Mouse (Mus musculus): Measurements from ENCODE around the gene Lrba. TPM values are rescaled to one million over a fixed set of nuclear protein-coding genes. Genes with fewer than 3 reads are reported as not detected.
A peak's percentile ranks its signal among the peaks of the same experiment; 100 is the strongest.

Gene Lrba
- 10 to 100 TPM; 22.2 to 26.6 TPM for total RNA-seq (2021)
- long read RNA-seq, experiment 1, partial matches to known transcripts = 3 of 4 reads
- long read RNA-seq, experiment 1, other reads (novel, unspliced or antisense) = 1 of 4 reads
- long read RNA-seq, experiment 2, partial matches to known transcripts = 2 of 4 reads
- long read RNA-seq, experiment 2, other reads (novel, unspliced or antisense) = 2 of 4 reads

DNA sequence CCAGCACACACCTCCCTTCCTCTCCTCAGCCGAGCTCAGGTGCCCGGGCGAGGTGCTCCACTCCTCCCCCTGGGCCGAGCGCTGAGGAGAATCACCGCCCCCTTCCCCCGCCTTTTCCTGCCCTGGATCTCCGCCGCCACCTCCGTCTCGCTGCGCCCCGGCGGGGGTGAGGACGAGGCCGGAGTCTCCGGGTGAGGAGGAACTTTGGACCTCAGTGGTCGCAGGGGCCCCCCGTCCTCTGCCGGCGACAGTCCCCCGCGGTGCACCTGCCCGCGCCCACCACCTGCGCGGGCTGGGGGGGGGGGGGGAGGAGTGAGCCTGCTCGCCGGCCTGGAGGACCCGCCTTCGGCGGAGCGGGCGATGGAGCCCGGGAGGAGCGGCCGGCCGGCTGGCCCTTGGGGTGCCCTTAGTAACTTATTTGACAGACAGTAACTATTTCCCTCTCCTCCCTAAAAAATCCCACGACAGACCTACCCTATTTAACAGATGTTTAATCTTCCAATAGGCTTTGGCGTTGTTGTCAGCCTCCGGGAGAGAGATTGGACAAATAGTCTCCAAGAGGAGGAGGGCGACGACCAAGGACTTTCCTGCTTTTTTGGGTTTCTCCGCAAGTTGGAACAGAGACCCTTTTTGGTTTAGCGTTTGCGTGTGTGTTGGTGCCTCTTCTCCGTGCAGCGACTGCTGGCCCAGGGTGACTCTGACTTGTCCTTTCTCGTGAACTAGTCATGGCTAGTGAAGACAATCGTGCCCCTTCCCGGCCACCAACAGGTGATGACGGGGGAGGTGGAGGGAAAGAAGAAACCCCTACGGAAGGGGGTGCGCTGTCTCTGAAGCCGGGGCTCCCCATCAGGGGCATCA, at the start of gene Lrba:
TSS of gene Lrba (plus strand) at position 117 of the 858 bp plus-strand sequence.
- DNase-seq (ENCODE audit: low spot score in 2 of 2) = peak; percentile 55 to 60

DNA sequence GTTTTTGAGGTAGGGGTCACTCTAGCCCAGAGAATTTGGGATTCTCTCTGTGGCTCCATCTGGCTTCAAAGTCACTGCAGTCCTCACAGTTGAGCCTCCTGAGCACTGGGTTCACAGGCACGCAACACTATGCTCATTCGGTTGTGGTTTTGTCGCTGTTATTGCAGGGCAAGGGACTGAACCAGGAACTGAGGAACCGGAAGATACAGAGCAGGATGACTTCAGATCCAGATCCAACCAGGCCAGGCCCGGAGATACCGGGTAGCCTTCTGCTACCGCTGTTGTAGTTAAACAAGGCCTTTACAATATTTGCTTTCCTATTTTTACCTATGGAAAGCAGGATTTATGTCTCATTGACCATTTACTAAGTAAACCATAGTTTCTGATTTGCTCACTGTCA, 44.8 kb upstream of the Lrba start:
- no peak for DNase-seq (ENCODE audit: low spot score in 2 of 2)

DNA sequence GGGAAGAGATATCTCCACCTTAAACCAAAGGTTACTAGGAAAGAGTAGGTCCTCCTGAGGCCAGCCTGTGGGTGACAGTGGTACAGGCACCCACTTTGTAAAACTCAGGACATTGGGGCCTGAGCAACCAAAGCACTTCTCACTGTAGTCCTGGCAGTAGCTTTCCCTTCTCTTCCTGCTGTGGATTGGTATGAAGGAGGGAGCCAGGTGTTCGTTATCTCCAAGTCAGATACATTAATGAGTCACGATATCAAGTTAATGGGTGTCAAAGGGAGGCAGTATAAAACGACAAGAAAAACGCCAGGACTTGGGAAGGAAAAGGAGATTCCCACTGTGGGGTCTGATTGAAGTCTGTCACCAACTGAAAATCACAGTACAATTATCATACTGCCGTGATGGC, 43.4 kb upstream of the Lrba start:
- DNase-seq (ENCODE audit: low spot score in 2 of 2) = no peak

DNA sequence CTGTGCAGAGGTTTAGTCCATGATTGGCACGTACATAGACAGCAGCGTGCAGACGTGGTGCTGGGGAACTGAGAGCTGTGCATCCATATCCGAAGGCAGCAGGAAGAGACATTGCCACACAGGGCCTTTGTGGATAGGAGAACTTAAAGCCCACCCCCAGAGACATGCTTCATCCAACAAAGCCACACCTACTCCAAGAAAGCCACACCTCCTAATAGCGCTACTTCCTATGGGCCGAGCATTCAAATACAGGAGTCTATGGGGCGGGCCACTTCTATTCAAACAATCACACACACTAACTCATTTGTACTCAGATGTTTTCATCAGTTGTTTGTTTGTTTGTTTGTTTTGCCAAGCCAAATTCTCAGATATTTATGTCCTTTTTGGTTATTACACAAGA, 39.9 kb upstream of the Lrba start:
- DNase-seq (ENCODE audit: low spot score in 2 of 2) = no peak

- no peak for DNase-seq (ENCODE audit: low spot score in 2 of 2)
Observed at GRCm38 (mm10) chr3:86187736-86188389, 36.6 kb upstream of the Lrba start.

- DNase-seq (ENCODE audit: low spot score in 2 of 2) = no peak
Observed at GRCm38 (mm10) chr3:86195981-86196380, 28.5 kb upstream of the Lrba start.

DNA sequence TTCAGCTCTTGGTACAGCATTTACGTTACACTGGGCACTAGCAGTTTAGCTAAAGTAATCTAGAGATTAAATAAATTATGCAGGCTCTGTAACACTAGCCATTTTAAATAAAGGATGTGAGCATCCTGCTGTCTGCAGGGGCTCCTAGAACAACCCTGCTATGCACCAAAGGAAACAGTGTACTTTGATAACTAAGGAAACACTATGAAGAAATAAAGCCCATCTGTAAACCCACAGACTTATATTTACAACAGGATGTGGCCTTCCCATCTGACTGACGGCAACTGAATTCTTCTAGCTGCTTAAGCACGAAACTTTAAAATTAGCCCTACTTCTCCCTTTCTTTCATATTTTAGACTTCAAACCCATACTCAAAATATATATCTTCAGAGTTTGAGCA, 28.0 kb upstream of the Lrba start:
- no peak for DNase-seq (ENCODE audit: low spot score in 2 of 2)

DNA sequence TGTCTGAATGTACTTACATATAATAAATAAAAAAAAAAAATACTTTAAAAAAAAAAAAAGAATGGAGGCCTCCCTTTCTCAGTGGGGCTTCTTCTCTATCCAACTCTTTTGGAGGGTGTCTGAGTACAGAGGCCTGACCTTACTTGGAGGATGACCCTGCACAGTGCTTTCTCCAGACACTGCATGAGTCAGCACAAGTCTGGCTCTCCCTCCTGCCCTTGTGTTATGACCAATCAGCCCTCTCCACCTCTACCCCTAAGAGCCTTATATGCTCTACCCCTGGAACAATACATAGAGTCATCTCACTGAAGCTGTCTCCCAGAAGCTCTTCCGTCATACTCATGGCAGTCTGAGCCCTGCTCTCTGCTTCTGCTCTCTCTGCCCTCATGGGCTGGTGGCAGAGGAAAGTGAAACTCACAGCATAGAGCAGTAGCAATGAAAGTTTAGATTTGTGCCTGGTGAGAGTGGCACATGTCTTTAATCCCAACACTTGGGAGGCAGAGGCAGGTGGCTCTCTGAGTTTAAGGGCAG, 22.8 kb upstream of the Lrba start:
- DNase-seq (ENCODE audit: low spot score in 2 of 2) = no peak

DNA sequence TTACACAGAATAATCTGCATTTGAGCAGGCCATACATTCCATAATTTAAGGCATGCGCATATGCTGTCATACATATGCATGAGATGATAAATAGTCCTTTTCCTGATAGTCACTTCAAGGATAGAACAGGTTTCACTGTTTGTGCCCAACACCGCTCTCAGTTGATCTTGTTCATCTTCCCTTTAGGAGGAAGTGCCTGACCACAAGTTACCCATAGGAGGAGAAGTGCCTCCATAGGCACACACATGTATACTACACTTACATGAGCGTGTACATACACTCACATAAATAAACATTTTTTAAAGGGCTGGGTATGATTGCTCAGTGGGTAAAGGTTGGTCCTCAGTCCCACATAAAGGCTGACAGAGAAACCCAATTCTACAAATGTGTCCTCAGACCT, 22.0 kb upstream of the Lrba start:
- no peak for DNase-seq (ENCODE audit: low spot score in 2 of 2)

- no peak for DNase-seq (ENCODE audit: low spot score in 2 of 2)
Observed at GRCm38 (mm10) chr3:86204608-86205358, 19.7 kb upstream of the Lrba start.

DNA sequence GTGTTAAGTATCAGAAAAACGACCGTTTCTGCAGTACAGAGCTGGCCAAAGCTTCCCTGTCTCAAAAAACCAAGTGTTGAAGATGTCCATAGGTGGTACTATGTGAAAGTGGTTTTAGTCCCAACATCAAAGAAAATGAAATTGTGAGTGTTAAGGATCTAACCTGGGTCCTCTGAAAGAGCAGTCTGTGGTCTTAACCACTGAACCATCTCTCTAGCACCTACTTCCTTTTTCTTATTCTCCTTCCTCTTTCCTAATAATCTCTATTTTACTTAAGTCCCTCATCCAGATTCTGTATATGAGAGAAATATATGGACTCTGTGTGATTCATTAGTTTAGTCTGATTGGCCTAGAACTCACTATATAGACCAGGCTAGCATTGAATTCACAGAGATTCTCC, 17.9 kb upstream of the Lrba start:
- no peak for DNase-seq (ENCODE audit: low spot score in 2 of 2)

DNA sequence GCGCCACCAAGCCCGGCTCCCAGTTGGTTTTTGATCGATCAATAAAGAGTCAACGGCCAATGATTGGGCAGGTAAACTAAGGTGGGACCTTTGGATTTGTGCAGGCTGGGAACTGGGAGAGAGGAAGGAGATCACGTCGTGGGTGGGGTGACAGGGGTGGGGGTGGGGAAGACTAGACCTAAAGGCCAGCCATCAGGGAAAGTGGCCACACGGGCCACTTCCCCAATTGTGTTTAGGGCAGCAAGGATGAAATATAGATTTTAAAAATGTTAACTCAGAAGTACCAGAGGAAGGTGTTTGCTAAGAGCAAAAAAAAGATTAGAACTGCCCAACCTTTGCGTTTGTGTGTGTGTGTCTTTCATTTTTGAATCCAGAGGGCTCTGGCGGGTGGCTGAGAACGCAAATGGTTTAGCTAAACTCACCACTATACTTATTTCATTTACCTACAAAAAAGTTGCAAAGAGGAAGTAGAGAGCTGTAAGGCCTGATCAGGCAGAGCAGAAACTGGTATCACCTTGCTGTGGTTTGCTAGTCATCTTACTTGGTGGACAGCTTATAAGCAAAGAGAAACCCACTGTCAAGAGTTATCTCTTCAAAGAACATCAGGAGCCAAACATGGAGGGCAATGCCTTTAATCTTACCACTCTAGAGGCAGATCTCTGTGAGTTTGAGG, 14.1 kb upstream of the Lrba start:
- DNase-seq (ENCODE audit: low spot score in 2 of 2) = no peak

DNA sequence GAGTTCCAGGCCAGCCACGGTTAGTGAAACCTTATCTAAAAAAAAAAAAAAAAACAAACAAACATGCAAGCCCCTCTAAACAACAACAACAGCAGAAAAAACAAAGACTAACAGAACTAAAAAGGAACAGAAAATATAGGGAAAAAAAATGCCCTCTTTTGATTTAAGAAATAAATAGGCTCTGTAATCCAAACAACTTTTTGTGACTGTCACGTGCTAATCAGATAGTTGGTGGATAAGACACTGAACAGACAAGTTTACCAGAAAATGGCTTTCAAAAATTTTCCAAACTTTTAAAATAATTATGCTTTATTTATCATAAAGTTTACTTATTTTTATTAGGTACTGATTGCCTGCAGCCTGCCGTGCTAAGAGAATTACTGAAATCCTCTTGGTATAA, 13.5 kb upstream of the Lrba start:
- DNase-seq (ENCODE audit: low spot score in 2 of 2) = no peak

DNA sequence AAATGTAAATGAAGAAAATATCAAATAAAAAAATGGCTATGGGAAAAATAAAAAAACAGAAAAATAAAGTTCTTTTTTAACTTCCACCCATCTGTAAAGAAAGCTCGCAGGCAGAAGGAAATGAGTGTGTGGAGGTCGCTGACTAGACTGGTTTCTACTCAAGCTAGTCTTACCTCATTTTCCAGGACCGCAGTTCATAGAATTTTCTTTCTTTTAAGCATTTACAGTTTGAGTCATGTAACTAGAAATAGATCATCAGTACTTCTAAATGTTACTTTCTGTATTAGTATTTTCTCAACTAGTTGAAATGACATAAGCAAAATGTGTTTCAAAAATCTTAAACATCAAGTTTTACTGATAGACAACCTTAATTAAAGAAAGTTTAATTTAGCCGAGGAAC, 10.2 kb upstream of the Lrba start:
- no peak for DNase-seq (ENCODE audit: low spot score in 2 of 2)

DNA sequence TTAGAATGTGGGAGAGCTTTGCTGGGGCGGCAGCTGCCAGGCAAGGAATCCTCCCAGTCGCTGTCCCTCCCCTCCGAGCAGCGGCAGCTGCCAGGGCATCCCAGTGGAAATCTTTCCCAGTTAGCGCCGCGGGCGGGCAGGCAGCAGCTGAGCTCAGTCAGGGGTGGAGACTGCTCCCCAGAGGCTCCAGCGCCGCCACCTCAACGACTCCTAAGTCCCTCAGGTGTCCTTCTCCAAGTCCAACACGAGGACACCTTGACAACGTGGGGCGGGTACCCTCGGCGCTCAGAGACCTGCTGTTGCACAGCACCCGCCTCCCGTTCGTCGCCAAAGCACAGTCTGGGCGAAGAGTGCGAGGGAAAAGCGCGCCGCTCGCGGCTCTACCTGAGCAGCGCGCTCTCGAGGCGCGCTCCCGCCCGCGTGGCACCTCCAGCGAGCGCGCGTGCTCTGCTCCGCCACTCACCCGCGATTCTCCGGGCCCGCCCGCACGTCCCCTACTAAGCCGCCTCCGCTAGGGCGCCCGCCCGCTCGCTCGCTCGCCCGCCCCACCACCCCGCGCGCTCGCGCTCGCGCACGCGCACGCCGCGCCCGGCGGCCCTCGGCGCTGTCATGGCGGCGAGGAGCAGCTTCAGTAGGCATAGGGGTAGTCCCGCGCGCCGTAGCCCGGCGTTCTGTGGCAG, 706 bp upstream of the Lrba start:
- peak; percentile 79 to 88 for DNase-seq (ENCODE audit: low spot score in 2 of 2)

GRCm38 (mm10) chr3:86224314-86224563, 241 bp upstream of the Lrba start:
- no peak for DNase-seq (ENCODE audit: low spot score in 2 of 2)

GRCm38 (mm10) chr3:86231532-86232086, 7.1 kb downstream of the Lrba start:
- no peak for DNase-seq (ENCODE audit: low spot score in 2 of 2)

- no peak for DNase-seq (ENCODE audit: low spot score in 2 of 2)
Observed at GRCm38 (mm10) chr3:86247193-86247592, 22.7 kb downstream of the Lrba start.

DNA sequence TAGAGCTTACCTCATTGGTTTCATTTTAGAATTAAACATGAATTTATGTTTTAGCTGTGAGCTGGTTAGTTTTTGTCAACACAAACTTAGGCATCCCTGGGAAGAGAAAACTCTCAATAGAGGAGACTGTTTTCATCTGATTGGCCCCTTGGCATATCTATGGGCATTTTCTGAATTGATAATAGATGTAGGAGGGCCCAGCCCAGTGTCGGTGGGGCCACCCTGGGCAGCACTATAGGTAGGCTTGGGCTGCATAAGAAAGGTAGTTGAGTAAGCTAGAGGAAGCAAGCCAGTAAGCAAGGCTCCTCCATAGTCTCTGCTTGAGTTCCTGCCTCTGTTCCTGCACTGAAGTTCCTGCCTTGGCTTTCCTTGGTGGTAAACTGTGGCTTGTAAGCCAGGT, 26.7 kb downstream of the Lrba start:
- DNase-seq (ENCODE audit: low spot score in 2 of 2) = no peak

- no peak for DNase-seq (ENCODE audit: low spot score in 2 of 2)
Observed at GRCm38 (mm10) chr3:86252588-86252987, 28.1 kb downstream of the Lrba start.

Data from layer of hippocampus, postnatal 14 days (tissue).